ENCODE assay signal across 18 mouse cellular contexts in the genomic region with DNA sequence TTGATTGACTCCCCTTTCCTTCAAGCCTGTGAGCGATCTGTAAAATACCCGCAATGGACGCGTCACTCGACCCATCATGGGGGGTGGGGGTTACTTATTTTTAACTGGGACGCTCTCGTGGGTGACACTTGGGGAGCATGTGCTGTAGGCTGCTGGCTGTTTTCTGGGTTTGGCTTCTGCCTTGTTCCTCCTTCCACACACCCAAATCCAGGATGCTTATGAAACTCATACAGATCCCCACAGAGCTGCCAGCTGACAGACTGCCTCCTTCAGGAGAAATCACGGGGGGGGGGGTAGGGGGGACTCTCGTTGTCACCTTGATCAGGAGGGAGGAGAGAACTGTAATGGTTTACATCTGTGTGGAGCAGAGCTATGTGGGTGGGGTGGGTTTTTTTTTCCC.
DNase-seq lines count a peak whose midpoint lies in the region; ATAC-seq and TF ChIP-seq lines count a peak whose summit lies in the region.
"Had no signal": no experiment of that assay in that cellular context is flagged by ENCODE, and none has a peak within 500 bp of the region (broad histone marks: within the 10 kb centered on the region; RNA-seq: fewer than 3 reads in every experiment).

No protein-coding gene starts in this region.

- intact Hi-C loops in heart, postnatal 10 days (cut with DNase I), result no loop called here
- intact Hi-C loops in gastrocnemius, adult 2 months (cut with DNase I), result no loop called here

- no peaks in the 10 kb centered on the region for H3K9me3 ChIP-seq in forebrain, embryonic 13.5 days (replicated peaks)
- no peaks in the 10 kb centered on the region for H3K9me3 ChIP-seq in hindbrain, embryonic 10.5 days
- H3K9me3 ChIP-seq in midbrain, embryonic 10.5 days (replicated peaks), result no peaks in the 10 kb centered on the region
- H3K9me3 ChIP-seq in neural tube, embryonic 14.5 days (ENCODE audit: control insufficient read depth, low read length), result no peaks in the 10 kb centered on the region
- H3K9me3 ChIP-seq: kidney, embryonic 15.5 days; limb, embryonic 12.5 days; megakaryocyte, embryonic 14.5 days had no signal

- no peak overlapping the region; the same call in 1 of the 2 replicates for H3K4me2 ChIP-seq in forebrain, embryonic 13.5 days
- H3K4me2 ChIP-seq in neural tube, embryonic 14.5 days (ENCODE audit: low read depth, low read length), result no peak overlapping the region
- H3K4me2 ChIP-seq: kidney, embryonic 15.5 days; limb, embryonic 12.5 days had no signal

- no peaks in the 10 kb centered on the region for H3K36me3 ChIP-seq in forebrain, embryonic 13.5 days (ENCODE audit: poor library complexity, severe bottlenecking)
- 0 out of 2 replicates have a peak, but pooled peaks cover under 1% of the 10 kb centered on the region for H3K36me3 ChIP-seq in hindbrain, embryonic 10.5 days
- H3K36me3 ChIP-seq in midbrain, embryonic 10.5 days, result peaks cover 12% of the 10 kb centered on the region
- H3K36me3 ChIP-seq in neural tube, embryonic 14.5 days (ENCODE audit: control insufficient read depth, insufficient read depth, low read length), result no peaks in the 10 kb centered on the region
- H3K36me3 ChIP-seq: G1E; kidney, embryonic 15.5 days had no signal

- H3K27me3 ChIP-seq in forebrain, embryonic 13.5 days, result no peaks in the 10 kb centered on the region
- no peaks in the 10 kb centered on the region for H3K27me3 ChIP-seq in hindbrain, embryonic 10.5 days (ENCODE audit: insufficient read depth, poor library complexity, severe bottlenecking)
- no peaks in the 10 kb centered on the region for H3K27me3 ChIP-seq in midbrain, embryonic 10.5 days (ENCODE audit: low read depth, poor library complexity, severe bottlenecking)
- H3K27me3 ChIP-seq in neural tube, embryonic 14.5 days (ENCODE audit: control insufficient read depth, insufficient read depth, low read length), result no peaks in the 10 kb centered on the region
- H3K27me3 ChIP-seq: kidney, embryonic 15.5 days; limb, embryonic 12.5 days had no signal

- H3K27ac ChIP-seq in forebrain, embryonic 13.5 days, result peak overlapping the region; percentile 87
- peak overlapping the region; percentile 53 for H3K27ac ChIP-seq in hindbrain, embryonic 10.5 days
- peak overlapping the region; percentile 78; the same call in 1 of the 2 replicates for H3K27ac ChIP-seq in midbrain, embryonic 10.5 days (replicated peaks)
- peak overlapping the region; percentile 71; the same call in 1 of the 2 replicates for H3K27ac ChIP-seq in neural tube, embryonic 14.5 days (ENCODE audit: low read depth, low read length)
- no peak overlapping the region for H3K27ac ChIP-seq in gastrocnemius, adult 2 months
- H3K27ac ChIP-seq: kidney, embryonic 15.5 days; left cerebral cortex, adult 2 months; limb, embryonic 12.5 days; liver, embryonic 14.5 days had no signal

- H3K4me3 ChIP-seq in forebrain, embryonic 13.5 days, result no peak overlapping the region
- no peak overlapping the region for H3K4me3 ChIP-seq in hindbrain, embryonic 10.5 days
- no peak overlapping the region for H3K4me3 ChIP-seq in midbrain, embryonic 10.5 days
- H3K4me3 ChIP-seq in neural tube, embryonic 14.5 days (ENCODE audit: low read depth, low read length), result no peak overlapping the region
- no peak overlapping the region for H3K4me3 ChIP-seq in gastrocnemius, adult 2 months
- H3K4me3 ChIP-seq: kidney, embryonic 15.5 days; left cerebral cortex, adult 2 months; limb, embryonic 12.5 days; megakaryocyte, embryonic 14.5 days had no signal

- no peak for DNase-seq in hindbrain, embryonic 10.5 days (ENCODE audit: low spot score)
- no peak for DNase-seq in midbrain, embryonic 10.5 days (ENCODE audit: low spot score)
- DNase-seq in heart, postnatal 10 days, result no peak
- no peak for DNase-seq in gastrocnemius, adult 2 months
- DNase-seq: adrenal gland, postnatal 10 days; cerebellum, adult 9-11 months; heart, adult 11 months had no signal

- peak overlapping the region; percentile 3; the same call in 1 of the 2 replicates for H3K9ac ChIP-seq in forebrain, embryonic 13.5 days
- H3K9ac ChIP-seq in neural tube, embryonic 14.5 days (replicated peaks; ENCODE audit: low read depth, low read length), result no peak overlapping the region
- H3K9ac ChIP-seq: kidney, embryonic 15.5 days; limb, embryonic 12.5 days; liver, embryonic 14.5 days had no signal

- peak; percentile 57 for ATAC-seq in forebrain, embryonic 13.5 days
- no peak for ATAC-seq in neural tube, embryonic 14.5 days (ENCODE audit: low read depth)
- ATAC-seq in erythroblast, adult 5-6 weeks (replicated peaks; ENCODE audit: low FRiP score, poor library complexity, severe bottlenecking), result no peak
- ATAC-seq: inflammation-experienced regulatory T-cells, adult 6 months; lung, postnatal 0 days had no signal

- peaks cover 40% of the 10 kb centered on the region for H3K4me1 ChIP-seq in forebrain, embryonic 13.5 days
- H3K4me1 ChIP-seq in hindbrain, embryonic 10.5 days (replicated peaks), result peaks cover 66% of the 10 kb centered on the region
- H3K4me1 ChIP-seq in midbrain, embryonic 10.5 days, result peaks cover 66% of the 10 kb centered on the region
- H3K4me1 ChIP-seq in neural tube, embryonic 14.5 days (ENCODE audit: control insufficient read depth, insufficient read depth, low read length), result peaks cover 10% of the 10 kb centered on the region; the same call in 1 of the 2 replicates

- 66% methylated on average over 9 of the region's 9 CpGs for WGBS in forebrain, embryonic 13.5 days
- 74% methylated on average over 9 of the region's 9 CpGs for WGBS in hindbrain, embryonic 10.5 days
- WGBS in midbrain, embryonic 10.5 days, result 78% methylated on average over 9 of the region's 9 CpGs
- 68% methylated on average over 9 of the region's 9 CpGs for WGBS in neural tube, embryonic 14.5 days

- TF ChIP-seq CTCF in gastrocnemius, adult 2 months (IDR thresholded peaks at IDR 0.05), result no peak
